Mouse (Mus musculus): ENCODE results near the gene Il15ra. TPM values are rescaled to one million over a fixed set of nuclear protein-coding genes. Genes with fewer than 3 reads are reported as not detected.

Gene Il15ra
- polyA plus RNA-seq, 1 experiment, result 0.09 TPM

DNA sequence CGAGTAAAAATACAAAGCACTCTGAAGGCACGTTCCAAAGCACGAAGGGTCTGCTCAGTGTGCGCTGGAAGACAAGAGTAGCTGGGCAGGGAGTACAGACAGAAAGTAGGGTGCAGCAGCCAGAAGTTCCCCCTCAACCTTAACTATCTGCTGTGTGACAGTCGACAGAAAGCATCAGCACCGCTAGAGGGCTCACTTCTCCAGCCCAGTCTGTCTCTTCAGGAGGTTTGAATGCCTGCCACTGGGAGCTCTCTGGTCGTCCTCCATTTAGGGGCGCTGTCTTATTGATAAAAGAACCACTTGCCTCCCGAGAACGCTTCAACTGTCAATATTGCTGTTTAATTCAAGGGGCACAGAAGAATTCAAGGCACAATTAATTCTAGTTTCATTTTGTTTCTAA lies 41.1 kb upstream of the Il15ra start:
- no peak overlapping the region for H3ac ChIP-seq (ENCODE audit: control insufficient read depth, insufficient read length, low read depth)
- H3K79me2 ChIP-seq (ENCODE audit: control insufficient read depth, insufficient read depth), result no peaks in the 10 kb centered on the region
- no peaks in the 10 kb centered on the region for H3K79me3 ChIP-seq (ENCODE audit: low read depth)
- TF ChIP-seq MYOD1 (IDR thresholded peaks at IDR 0.05; ENCODE audit: control insufficient read depth, insufficient read length, low read depth), result no peak
- no peak for TF ChIP-seq MAX (IDR thresholded peaks at IDR 0.05)
- TF ChIP-seq MYOG (IDR thresholded peaks at IDR 0.05; ENCODE audit: control insufficient read depth, extremely low read depth, insufficient read length), result no peak
- peak; percentile 72 for TF ChIP-seq CTCF (IDR thresholded peaks at IDR 0.05; ENCODE audit: control insufficient read depth, insufficient read depth, insufficient read length)
- H3K36me3 ChIP-seq (ENCODE audit: control insufficient read depth, insufficient read depth), result no peaks in the 10 kb centered on the region
- no peak overlapping the region for H3K4me3 ChIP-seq (ENCODE audit: insufficient read depth, poor library complexity, severe bottlenecking)
- no peaks in the 10 kb centered on the region for H3K27me3 ChIP-seq (ENCODE audit: control insufficient read depth, insufficient read depth, insufficient read length)

DNA sequence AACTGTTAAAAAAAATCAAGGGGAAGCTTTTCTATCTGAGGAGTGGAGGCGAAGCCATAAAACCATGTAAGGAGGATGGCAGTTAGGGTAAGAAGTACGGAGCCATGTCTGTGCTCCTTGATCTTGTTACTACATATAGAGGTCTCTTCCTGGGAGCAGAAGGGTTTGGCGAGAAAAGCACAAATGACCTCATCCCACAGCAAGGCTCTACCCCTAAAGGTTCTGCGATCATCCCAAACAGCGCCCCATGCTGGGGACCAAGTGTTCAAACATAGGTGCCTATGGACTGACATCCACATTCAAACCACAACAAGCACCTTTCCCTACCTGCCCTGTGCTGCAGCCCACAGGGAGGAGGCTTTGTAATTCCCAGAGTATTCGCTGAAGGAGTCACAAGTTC lies 40.7 kb upstream of the Il15ra start:
- Histone ChIP-seq H3K36me3 (ENCODE audit: control insufficient read depth, insufficient read depth) (no peaks in the 10 kb centered on the region), H3K4me3 (ENCODE audit: insufficient read depth, poor library complexity, severe bottlenecking) (no peak overlapping the region), H3K27me3 (ENCODE audit: control insufficient read depth, insufficient read depth, insufficient read length) (no peaks in the 10 kb centered on the region), H3ac (ENCODE audit: control insufficient read depth, insufficient read length, low read depth) (no peak overlapping the region), H3K79me3 (ENCODE audit: low read depth) (no peaks in the 10 kb centered on the region), H3K79me2 (ENCODE audit: control insufficient read depth, insufficient read depth) (no peaks in the 10 kb centered on the region)
- TF ChIP-seq CTCF (IDR thresholded peaks at IDR 0.05; ENCODE audit: control insufficient read depth, insufficient read depth, insufficient read length), result no peak
- no peak for TF ChIP-seq USF1 (IDR thresholded peaks at IDR 0.05; ENCODE audit: low read depth)
- no peak for TF ChIP-seq MYOG (IDR thresholded peaks at IDR 0.05; ENCODE audit: control insufficient read depth, extremely low read depth, insufficient read length)
- TF ChIP-seq MYOD1 (IDR thresholded peaks at IDR 0.05; ENCODE audit: control insufficient read depth, insufficient read length, low read depth), result no peak
- TF ChIP-seq MAX (IDR thresholded peaks at IDR 0.05), result no peak
- no peak for TF ChIP-seq CEBPB (IDR thresholded peaks at IDR 0.05; ENCODE audit: low read depth)
- TF ChIP-seq FOSL1 (IDR thresholded peaks at IDR 0.05; ENCODE audit: insufficient read depth, low read length, poor library complexity, severe bottlenecking), result no peak

DNA sequence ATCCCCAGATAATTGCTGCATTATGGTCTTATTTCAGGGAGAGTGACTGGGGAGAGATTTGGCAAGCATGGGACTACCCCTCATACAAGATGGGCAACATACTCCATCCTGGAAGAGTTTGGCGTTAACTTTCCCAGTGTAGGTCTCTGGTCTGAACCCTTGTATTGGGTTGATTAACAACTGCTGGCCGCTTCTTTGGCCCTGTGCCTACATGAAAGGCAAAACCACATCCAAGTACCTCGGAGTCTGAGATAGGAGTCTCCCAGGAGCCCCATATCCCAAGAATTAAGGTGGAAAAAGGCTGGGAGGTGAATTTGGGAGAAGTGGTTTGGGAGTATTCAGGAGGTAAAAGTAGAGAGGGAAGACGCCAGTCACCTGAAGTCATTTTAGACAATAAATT lies 40.3 kb upstream of the Il15ra start:
- Histone ChIP-seq H3K4me3 (ENCODE audit: insufficient read depth, poor library complexity, severe bottlenecking) (no peak overlapping the region), H3K36me3 (ENCODE audit: control insufficient read depth, insufficient read depth) (no peaks in the 10 kb centered on the region), H3K79me3 (ENCODE audit: low read depth) (no peaks in the 10 kb centered on the region), H3K79me2 (ENCODE audit: control insufficient read depth, insufficient read depth) (no peaks in the 10 kb centered on the region), H3K27me3 (ENCODE audit: control insufficient read depth, insufficient read depth, insufficient read length) (no peaks in the 10 kb centered on the region), H3ac (ENCODE audit: control insufficient read depth, insufficient read length, low read depth) (no peak overlapping the region)
- TF ChIP-seq FOSL1 (IDR thresholded peaks at IDR 0.05; ENCODE audit: insufficient read depth, low read length, poor library complexity, severe bottlenecking) (no peak), MYOD1 (IDR thresholded peaks at IDR 0.05; ENCODE audit: control insufficient read depth, insufficient read length, low read depth) (no peak), CTCF (IDR thresholded peaks at IDR 0.05; ENCODE audit: control insufficient read depth, insufficient read depth, insufficient read length) (no peak), MYOG (IDR thresholded peaks at IDR 0.05; ENCODE audit: control insufficient read depth, extremely low read depth, insufficient read length) (no peak), USF1 (IDR thresholded peaks at IDR 0.05; ENCODE audit: low read depth) (no peak), MAX (IDR thresholded peaks at IDR 0.05) (no peak), CEBPB (IDR thresholded peaks at IDR 0.05; ENCODE audit: low read depth) (no peak)

DNA sequence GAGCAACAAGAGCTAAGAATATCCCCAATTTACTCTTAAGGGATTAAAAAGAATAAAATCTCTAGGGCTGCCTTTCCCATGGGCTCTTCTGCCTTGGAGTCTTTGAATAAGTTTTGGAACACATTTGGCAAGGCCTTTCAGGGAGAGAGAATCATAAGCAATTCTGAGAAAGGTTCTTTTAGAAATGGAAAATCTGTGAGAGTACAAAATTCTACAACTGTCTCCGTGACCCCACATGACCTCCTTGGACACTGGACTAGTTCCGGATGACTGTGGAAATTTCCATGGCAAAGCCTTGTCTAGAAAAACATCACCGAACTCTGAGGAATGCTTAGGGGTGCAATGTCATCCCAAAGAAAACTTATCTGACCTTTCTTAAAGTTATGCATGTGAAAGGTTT lies 39.8 kb upstream of the Il15ra start:
- TF ChIP-seq MYOD1 (IDR thresholded peaks at IDR 0.05; ENCODE audit: control insufficient read depth, insufficient read length, low read depth) (no peak), CEBPB (IDR thresholded peaks at IDR 0.05; ENCODE audit: low read depth) (no peak)
- Histone ChIP-seq H3K36me3 (ENCODE audit: control insufficient read depth, insufficient read depth) (no peaks in the 10 kb centered on the region), H3K27me3 (ENCODE audit: control insufficient read depth, insufficient read depth, insufficient read length) (no peaks in the 10 kb centered on the region), H3K79me2 (ENCODE audit: control insufficient read depth, insufficient read depth) (no peaks in the 10 kb centered on the region), H3K4me3 (ENCODE audit: insufficient read depth, poor library complexity, severe bottlenecking) (no peak overlapping the region), H3K79me3 (ENCODE audit: low read depth) (no peaks in the 10 kb centered on the region), H3ac (ENCODE audit: control insufficient read depth, insufficient read length, low read depth) (no peak overlapping the region)

DNA sequence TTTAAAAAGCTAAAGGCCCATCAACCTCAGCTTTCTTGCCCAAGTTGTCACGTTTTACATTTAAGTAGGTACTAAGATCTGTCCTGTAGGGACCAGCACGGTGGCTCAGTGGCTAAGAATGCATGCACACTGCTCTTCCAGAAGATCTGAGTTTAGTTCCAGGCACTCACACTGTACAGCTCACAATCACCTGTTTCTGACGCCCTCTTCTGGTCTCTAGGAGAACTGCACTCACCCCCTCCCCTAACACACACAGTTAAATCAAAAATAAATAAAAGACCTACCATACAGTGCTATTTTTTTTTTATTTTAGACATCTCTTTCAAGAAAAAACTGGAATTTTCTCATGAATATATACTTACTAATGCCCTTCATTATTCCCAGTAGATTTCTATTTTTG lies 32.9 kb upstream of the Il15ra start:
- Histone ChIP-seq H3K4me3 (ENCODE audit: insufficient read depth, poor library complexity, severe bottlenecking) (no peak overlapping the region), H3K36me3 (ENCODE audit: control insufficient read depth, insufficient read depth) (no peaks in the 10 kb centered on the region), H3K27me3 (ENCODE audit: control insufficient read depth, insufficient read depth, insufficient read length) (peaks cover 8% of the 10 kb centered on the region), H3ac (ENCODE audit: control insufficient read depth, insufficient read length, low read depth) (no peak overlapping the region), H3K79me2 (ENCODE audit: control insufficient read depth, insufficient read depth) (no peaks in the 10 kb centered on the region), H3K79me3 (ENCODE audit: low read depth) (no peaks in the 10 kb centered on the region)
- no peak for TF ChIP-seq MYOG (IDR thresholded peaks at IDR 0.05; ENCODE audit: control insufficient read depth, extremely low read depth, insufficient read length)
- TF ChIP-seq MAX (IDR thresholded peaks at IDR 0.05), result no peak
- no peak for TF ChIP-seq CTCF (IDR thresholded peaks at IDR 0.05; ENCODE audit: control insufficient read depth, insufficient read depth, insufficient read length)
- TF ChIP-seq MYOD1 (IDR thresholded peaks at IDR 0.05; ENCODE audit: control insufficient read depth, insufficient read length, low read depth), result no peak
- TF ChIP-seq USF1 (IDR thresholded peaks at IDR 0.05; ENCODE audit: low read depth), result no peak
- no peak for TF ChIP-seq CEBPB (IDR thresholded peaks at IDR 0.05; ENCODE audit: low read depth)
- TF ChIP-seq FOSL1 (IDR thresholded peaks at IDR 0.05; ENCODE audit: insufficient read depth, low read length, poor library complexity, severe bottlenecking), result no peak

DNA sequence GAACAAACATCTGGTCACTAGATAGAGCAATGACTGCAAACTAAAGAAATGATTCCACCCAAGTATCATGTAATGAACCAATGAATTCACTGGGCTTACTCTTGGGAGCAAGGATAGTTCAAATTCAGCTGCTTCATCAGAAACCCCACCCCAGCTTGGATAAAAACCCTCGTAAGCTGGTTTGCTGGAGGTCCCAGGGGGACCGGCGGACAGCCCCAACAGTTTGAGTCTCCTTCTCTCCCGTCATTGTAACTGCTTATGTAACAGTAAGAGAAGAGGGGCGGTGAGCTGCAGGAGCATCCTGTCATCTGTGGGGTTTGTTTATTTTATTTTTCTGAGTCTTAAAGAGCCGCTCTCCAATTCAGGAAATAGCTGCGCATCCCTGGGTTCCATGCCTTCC lies 25.5 kb upstream of the Il15ra start:
- Histone ChIP-seq H3ac (ENCODE audit: control insufficient read depth, insufficient read length, low read depth) (no peak overlapping the region), H3K4me3 (ENCODE audit: insufficient read depth, poor library complexity, severe bottlenecking) (no peak overlapping the region), H3K27me3 (ENCODE audit: control insufficient read depth, insufficient read depth, insufficient read length) (peaks cover 34% of the 10 kb centered on the region), H3K36me3 (ENCODE audit: control insufficient read depth, insufficient read depth) (no peaks in the 10 kb centered on the region), H3K79me3 (ENCODE audit: low read depth) (no peaks in the 10 kb centered on the region), H3K79me2 (ENCODE audit: control insufficient read depth, insufficient read depth) (no peaks in the 10 kb centered on the region)
- TF ChIP-seq FOSL1 (IDR thresholded peaks at IDR 0.05; ENCODE audit: insufficient read depth, low read length, poor library complexity, severe bottlenecking) (no peak), USF1 (IDR thresholded peaks at IDR 0.05; ENCODE audit: low read depth) (no peak), CEBPB (IDR thresholded peaks at IDR 0.05; ENCODE audit: low read depth) (no peak), MYOD1 (IDR thresholded peaks at IDR 0.05; ENCODE audit: control insufficient read depth, insufficient read length, low read depth) (no peak), CTCF (IDR thresholded peaks at IDR 0.05; ENCODE audit: control insufficient read depth, insufficient read depth, insufficient read length) (no peak), MYOG (IDR thresholded peaks at IDR 0.05; ENCODE audit: control insufficient read depth, extremely low read depth, insufficient read length) (no peak), MAX (IDR thresholded peaks at IDR 0.05) (no peak)
